Mouse (Mus musculus): Measurements from ENCODE around the gene Rundc1. TPM values are rescaled to one million over a fixed set of nuclear protein-coding genes. Genes with fewer than 3 reads are reported as not detected.
"Not testable (repeated sequence)": the region's sequence is repeated elsewhere in the genome, so short reads cannot be mapped to it uniquely, and the experiment has no call there.

Gene Rundc1
- 1 to 10 TPM; 6.7 to 7.9 TPM for total RNA-seq (2021)
- long read RNA-seq, experiment 1, partial matches to known transcripts = 0 of 6 reads
- long read RNA-seq, experiment 1, other reads (novel, unspliced or antisense) = 5 of 6 reads
- long read RNA-seq, experiment 2, transcript Rundc1-201 (5 exons, 3,223 nt) = major isoform, 6 of 12 reads
- long read RNA-seq, experiment 2, partial matches to known transcripts = 4 of 12 reads
- long read RNA-seq, experiment 2, other reads (novel, unspliced or antisense) = 2 of 12 reads

DNA sequence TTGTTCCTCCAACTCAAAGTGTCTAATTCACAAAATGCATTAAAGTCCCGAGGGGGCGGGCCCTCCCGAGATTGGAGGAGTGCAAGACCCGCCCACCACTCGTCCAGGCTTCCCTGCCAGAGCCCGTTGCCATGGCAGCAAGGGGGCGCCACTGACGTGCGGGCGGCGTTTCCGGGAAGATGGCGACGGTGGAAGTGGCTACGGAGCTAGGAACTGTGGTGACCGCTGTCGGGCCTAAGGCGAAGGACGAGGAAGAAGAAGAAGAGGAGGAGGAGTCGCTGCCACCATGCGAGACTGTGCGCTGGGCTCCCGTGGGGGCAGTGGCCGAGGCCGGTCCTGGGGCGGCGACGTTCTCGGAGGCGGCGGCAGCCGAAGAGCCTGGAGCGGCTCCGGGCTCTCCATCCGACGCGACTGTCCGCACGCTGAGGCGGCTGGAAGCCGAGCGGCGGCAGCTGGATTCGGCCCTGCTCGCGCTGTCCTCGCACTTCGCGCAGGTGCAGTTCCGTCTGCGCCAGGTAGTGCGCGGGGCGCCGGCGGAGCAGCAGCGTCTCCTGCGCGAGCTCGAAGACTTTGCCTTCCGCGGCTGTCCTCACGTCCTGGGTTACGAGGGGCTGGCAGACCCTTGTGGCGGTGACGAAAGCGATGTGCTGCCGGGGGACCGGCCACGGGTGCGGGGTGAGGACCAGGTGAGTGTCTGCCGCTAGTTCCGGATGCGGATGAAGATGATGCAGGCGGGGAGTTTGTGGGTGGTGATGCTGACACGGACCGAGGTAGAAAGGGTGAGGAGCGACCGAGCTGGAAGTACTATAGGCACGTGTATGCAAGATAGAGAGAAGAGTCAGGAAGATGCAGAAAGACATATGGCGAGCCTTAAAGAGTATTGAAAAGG lies at the start of gene Rundc1, which contains the start of gene Ptges3l:
Gene Rundc1, plus strand, starts transcription at position 161 of the 889 bp plus-strand sequence.
Gene Ptges3l, minus strand, starts transcription at position 409 of the 889 bp plus-strand sequence.
- intact Hi-C loops (cut with DNase I) = no loop called here
- DNase-seq = peak; percentile 96 to 99

DNA sequence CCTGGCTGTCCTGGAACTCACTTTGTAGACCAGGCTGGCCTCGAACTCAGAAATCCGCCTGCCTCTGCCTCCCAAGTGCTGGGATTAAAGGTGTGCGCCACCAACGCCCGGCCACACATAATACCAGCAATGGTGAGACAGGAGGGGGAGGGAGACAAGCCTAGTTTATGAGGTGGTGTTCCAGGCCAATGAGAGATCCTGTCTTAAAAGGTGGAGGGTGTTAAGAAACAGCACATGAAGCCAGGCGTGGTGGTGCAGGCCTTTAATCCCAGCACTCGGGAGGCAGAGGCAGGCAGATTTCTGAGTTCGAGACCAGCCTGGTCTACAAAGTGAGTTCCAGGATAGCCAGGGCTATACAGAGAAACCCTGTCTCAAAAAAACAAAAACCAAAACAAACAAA lies 46.7 kb upstream of the Rundc1 start:
- intact Hi-C loops (cut with DNase I); DNase-seq: not testable (repeated sequence)

DNA sequence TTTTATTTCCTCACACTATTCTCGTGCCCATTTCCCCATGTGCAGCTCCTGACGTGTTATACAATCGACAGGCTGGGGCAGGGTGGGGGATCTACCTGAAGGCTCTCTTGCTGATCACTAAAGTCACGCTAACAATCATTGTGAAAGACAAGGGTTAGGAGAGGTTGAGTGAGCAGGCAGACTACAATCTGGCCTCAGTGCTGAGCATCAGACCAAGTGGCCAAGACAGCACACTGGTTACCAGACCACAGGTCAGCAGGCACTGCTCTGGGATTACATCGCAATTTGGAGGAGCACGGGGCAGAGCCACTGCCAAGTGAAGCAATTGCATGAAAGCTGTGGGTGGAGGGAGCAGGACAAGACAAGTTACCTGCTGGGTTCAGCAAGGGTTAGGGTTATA lies 46.0 kb upstream of the Rundc1 start:
- DNase-seq = no peak
- intact Hi-C loops (cut with DNase I) = no loop called here

DNA sequence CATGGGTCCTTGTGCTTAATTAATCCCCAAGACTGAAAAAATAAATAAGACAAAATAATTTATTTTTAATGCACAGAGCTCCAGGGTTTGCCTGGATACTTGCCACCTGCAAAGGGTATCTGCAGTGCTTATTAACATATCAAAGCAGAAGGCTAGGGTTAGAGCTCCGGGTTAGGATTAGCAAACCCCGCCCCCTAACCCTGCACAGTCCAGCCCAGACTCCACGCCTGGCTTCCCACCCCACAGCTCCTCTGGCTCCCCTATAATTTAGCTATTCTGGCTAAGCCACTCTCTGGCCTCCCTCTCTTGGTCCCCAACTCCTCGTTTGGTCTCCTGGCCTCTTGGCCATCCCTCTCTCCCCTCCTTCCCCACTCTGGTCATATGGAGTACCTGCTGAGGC lies 43.1 kb upstream of the Rundc1 start:
- intact Hi-C loops (cut with DNase I) = no loop called here
- DNase-seq = no peak

DNA sequence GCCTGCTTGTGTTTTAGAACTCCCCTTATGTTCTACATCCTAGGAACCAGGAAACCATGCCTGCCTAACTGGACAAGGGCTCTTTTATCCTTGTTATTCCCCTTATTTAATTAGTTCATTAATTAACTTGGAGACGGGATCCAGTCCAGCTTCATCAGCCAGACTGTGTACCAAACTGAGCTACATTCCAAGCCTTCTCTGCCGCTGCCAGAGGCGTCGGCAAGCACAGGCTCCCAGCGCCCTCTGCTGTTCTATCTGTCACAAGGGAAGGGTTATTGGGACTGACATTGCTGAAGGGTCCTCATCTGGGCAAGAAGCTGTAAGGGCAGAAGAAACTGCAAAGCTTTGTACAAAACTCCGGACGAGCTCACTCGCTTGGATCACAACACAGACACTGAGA lies 29.8 kb upstream of the Rundc1 start:
- DNase-seq = peak; percentile 37 to 68
- intact Hi-C loops (cut with DNase I) = loop anchor here (1.0 to 5.0 kb wide), 2 partner anchors 72 to 183 kb away; no protein-coding TSS in a partner anchor

DNA sequence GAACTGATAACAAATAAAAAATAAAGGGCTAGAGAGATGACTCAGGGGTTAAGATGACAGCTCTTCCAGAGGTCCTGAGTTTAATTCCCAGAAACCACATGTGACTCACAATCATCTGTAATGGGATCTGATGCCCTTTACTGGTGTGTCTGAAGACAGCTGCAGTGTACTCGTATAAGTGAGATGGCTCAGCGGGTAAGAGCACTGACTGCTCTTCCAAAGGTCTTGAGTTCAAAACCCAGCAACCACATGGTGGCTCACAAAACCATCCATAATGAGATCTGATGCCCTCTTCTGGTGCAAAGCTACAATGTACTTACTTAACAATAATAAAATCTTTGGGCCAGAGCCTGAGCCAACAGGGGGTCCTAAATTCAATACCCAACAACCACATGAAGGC lies 9.6 kb upstream of the Rundc1 start:
- DNase-seq = no peak
- intact Hi-C loops (cut with DNase I) = no loop called here

DNA sequence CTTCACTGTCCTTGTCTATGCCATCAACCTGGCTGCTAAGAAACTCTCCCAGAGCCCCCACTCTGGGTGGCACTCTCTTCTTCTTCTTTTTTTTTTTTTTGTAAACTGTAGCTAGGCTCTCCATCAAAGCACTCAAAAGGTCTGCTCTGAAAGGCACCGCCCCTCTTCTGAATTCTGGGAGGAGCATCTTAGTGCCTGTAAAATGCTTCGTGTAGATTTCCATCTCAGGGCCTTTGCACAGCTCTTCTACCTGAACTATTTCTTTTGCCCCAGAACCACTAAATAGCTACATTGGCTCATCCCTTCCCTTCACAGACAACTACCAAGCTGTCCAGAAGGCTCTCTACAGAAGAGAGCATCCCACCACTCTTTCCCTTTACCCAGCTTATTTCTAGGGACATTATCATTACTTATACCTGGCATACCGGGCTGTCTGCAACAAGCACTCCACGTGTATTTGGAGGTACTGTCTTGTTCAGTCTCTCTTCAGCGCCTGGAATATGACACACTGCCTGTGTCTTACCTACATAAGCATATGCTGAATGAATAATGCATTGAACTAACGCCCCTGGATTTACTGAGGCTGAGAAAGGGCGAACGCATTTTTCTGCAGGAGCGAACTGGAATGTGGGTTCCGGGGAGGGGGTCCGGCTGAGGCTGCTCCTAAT lies 8.3 kb upstream of the Rundc1 start:
- no peak for DNase-seq
- intact Hi-C loops (cut with DNase I) = no loop called here

DNA sequence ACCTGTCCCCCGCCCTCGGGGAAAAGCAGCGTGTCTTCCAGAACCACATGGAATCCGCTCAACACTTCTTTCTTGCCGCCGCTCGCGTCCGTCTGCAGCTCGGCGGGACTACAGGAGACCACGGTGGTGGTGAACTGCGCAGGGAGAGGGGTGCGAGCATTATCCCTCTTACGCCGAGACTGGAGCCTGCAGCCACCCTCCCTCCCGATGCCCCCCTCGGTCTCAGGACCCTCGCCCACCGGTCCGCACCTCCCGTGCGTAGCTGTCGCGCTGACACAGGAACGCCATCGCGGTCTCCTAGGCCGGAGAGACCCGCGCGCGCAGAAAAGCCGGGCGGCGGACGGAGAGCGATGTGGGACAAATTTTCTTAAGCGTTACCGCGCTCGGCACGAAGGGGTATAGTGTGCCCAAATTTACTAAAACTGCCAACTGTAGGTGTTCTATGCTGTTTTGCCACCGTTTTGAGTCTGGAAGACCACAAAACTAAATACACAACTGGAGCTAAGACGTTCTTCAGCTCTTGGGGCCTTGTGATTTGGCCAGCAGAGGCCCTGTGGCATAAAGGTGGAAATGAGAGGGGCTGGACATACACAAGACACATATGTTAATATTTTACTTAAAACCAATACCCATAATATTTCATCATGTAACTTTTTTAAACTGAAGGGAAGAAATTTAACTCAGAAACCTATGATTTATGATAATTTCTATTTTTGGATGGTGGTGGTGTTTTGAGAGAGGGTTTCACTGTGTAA lies 7.6 kb upstream of the Rundc1 start, which contains the start of gene Aarsd1:
Gene Aarsd1, minus strand, starts transcription at position 515 of the 755 bp plus-strand sequence.
- intact Hi-C loops (cut with DNase I) = no loop called here
- peak; percentile 81 to 86 for DNase-seq

DNA sequence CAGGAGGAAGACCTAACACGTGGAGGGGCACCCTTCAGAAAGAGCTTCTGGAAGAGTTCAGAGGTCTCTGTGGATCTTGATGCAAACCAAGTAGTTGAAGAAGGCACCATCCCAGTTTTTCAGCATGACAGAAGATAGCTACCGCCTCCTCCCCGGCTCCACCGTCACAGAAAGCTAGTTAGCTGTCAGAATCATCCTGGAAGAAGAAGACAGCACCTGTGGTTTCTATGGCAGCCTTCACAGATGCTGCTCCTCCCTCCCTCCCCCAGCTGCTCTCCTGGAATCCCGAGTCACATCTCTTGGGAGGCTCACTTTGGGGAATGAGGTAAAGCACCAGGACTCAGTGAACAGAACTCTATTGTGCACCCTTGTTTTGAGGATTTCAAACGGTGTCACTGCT lies 5.9 kb upstream of the Rundc1 start:
- intact Hi-C loops (cut with DNase I) = no loop called here
- no peak for DNase-seq

DNA sequence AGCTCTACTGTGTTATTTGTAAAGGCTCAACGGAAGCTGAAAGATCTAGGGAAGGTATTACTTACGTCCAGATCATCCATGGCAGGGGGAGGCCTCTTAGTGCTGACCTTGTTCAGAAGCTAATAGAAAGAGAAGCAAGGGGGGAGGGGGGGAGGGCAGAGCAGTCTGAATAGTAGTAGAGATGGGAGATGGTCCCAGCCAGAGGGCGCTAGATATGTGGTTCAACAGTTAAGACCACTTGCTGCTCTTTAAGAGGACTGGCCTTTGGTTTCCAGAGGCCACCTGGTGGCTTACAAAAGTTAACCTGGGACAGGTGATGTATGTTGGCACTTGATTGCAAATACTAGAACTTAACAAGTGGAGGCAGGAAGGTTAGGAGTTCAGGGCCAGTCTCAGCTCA lies 5.3 kb upstream of the Rundc1 start:
- intact Hi-C loops (cut with DNase I) = no loop called here
- no peak for DNase-seq

DNA sequence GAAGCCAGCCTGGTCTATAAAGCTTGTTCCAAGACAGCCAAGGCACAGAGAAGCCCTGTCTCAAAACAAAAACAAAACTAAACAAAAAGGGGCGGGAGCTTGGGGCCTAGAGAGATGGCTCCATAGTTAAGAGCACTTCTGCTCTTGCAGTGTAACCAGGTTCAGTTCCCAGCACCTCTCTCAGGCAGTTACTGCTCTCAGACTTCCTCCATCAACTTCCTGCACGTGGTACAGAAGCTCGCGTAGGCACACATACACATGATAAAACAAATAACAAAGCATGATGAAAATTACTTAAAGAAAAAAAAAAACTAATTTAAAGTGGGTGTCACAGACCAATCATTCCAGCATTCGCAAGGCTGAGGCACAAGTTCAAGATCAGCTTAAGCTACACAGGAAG lies 4.7 kb upstream of the Rundc1 start:
- no peak for DNase-seq
- intact Hi-C loops (cut with DNase I) = no loop called here

DNA sequence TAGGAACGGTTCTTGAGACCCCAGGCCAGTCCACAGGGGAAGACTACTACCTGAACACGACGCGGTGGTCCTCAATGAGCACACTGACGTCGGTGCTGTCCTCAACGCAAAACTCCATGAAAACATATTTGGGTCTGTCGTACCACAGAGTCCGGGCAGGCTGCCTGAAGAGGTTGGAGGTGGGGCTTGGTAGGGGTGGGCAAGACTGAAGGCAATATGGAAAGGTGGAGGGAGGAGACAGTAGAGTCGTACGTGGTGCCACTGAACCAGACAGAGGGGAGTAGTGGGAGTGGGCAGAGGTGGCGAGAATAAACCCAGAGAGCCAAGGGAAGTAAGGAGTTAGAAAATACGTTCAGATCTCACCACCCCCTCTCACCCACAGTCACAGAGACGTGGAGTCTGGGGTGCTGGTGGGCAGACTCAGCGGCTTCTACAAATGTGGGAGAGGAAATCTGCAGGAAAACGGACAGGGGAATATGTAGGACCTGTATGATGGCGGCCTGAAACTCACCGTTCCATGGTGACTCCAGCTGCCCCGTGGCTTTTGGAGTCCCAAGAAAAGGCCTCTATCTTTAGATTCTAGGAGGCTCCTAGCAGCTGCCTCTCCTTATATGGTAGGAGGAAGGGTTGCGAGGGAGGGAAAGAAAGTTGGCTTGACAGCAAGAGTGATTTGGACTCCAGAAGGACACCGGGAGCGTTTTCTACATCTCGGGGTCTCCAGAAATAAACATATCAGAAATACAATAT lies 607 bp upstream of the Rundc1 start, which contains the start of gene Gm27029:
Gene Gm27029, minus strand, starts transcription at position 692 of the 747 bp plus-strand sequence.
- intact Hi-C loops (cut with DNase I) = no loop called here
- DNase-seq = peak in 1 of 2 experiments; percentile 21

DNA sequence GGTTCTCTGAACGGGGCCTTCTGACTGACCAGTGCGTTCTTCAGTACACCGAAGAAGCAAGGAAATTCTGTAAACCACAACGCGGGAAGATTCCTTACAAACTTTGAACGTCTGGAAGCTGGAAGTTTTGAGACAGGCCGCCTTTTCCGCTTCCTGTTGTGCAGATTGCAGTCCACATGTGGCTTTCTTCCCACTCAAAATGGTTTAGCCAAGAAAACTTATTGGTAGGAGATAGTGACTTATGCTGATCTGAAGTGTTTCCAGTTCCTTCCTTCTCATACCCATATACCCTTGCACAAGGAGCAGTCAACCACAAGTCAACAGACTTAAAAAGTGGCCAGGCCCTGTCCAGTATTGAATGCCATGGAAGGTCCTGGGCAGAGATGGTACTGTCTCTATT lies 1.3 kb downstream of the Rundc1 start:
- DNase-seq = no peak
- intact Hi-C loops (cut with DNase I) = no loop called here

DNA sequence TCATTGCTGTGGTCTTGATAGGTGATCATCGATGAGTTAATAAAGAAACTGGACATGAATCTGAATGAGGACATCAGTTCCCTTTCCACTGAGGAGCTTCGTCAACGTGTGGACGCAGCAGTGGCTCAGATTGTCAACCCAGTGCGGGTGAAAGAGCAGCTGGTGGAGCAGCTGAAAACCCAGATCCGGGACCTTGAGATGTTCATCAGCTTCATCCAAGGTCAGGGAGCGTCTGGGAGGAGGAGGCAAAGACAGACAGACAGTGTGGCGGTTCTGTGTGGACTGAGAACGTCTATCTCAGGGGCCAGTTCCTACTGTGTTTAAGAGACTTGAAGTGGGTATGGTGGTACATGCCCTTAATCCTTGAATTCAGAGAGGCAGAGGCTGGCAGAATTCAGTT lies 6.4 kb downstream of the Rundc1 start:
- intact Hi-C loops (cut with DNase I) = no loop called here

DNA sequence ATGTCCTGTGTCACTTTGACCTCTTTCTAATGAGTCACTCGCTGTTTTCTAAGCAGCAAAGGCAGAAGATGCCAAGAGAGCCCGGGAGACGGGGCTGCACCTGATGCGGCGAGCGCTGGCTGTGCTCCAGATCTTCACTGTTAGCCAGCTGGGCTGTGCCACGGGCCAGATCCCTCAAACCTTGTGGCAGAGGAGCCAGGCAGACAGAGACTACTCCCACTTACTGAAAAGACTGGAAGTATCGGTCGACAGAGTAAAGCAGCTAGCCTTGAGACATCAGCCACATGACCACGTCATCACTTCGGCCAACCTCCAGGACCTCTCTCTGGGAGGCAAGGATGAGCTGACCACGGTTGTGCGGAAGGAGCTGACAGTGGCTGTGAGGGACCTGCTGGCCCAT lies 8.5 kb downstream of the Rundc1 start:
- intact Hi-C loops (cut with DNase I) = no loop called here
- DNase-seq = no peak

More for the DNA sequence above, 6.4 kb downstream of the Rundc1 start:
- DNase-seq = no peak

DNA sequence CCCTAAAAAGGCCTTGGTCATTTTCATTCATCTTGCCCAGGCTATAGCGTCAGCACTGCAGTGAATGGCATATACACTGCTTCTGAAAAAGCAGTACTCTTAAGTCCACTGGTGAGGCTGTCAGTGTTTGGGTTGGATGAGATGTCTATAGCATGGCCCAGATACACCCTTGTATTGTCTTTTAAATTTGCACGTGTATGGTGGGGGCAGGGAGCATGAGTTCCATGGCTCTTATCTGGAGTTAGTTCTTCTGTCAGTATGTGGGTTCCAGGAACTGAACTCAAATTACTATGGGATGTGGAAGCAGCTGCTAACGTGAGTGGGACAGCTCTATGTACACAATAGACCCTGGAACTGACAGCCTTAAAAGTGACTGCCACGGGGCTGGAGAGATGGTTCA lies 10.9 kb downstream of the Rundc1 start:
- no peak for DNase-seq
- intact Hi-C loops (cut with DNase I) = no loop called here

DNA sequence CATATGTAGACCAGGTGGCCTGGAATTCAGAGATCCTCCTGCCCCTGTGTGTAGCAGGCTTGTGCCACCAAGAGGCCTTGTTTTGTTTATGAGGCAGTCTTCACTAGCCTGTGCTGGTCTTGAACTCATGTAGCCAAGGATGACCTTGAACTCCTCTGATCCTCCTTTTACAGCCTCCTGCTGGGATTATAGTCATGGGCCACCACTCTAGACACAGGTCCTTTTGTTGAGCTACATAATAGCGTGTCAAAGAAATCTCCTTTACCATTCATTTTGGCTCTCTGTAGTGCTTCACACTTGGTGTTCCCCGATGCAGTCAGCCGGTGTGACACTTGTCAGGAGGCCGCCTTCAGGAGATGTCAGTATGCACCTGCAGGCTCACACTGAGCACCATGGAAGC lies 12.0 kb downstream of the Rundc1 start:
- DNase-seq = no peak
- intact Hi-C loops (cut with DNase I) = no loop called here

DNA sequence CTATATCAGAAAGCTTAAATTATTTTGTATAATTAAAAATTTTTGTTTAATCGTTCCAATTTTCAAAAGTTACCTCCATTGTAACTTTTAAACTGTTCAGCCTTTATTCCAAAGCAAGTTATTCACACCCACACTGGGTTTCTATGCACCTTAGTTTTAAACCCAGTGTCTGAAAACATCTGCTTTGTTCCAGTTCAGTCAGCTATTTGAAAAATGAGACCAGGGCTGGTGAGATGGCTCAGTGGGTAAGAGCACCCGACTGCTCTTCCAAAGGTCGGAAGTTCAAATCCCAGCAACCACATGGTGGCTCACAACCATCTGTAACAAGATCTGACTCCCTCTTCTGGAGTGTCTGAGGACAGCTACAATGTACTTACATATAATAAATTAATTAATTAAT lies 13.1 kb downstream of the Rundc1 start:
- intact Hi-C loops (cut with DNase I); DNase-seq: not testable (repeated sequence)

DNA sequence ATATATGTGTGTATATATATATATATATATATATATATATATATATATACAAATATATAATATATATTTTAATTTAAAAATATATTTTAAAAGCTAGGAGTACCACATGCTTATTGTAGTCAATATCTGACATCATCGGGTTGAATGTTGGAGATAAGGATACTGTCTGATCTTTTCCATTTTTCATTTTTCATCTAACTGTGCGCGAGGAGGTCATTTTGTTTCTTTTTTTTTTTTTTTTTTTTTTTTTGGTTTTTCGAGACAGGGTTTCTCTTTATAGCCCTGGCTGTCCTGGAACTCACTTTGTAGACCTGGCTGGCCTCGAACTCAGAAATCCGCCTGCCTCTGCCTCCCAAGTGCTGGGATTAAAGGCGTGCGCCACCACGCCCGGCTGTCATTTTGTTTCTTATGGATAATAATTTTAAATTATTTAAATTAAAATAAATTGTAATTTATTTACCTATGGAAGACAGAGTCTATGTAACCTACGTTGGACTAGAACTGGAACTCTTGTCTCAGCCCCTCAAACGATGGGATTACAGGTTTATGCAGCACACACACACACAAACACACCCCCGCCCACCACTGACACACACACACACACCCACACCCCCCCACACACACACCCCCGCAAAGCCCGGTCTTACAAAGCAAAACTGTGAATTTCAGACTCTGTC lies 16.7 kb downstream of the Rundc1 start:
- intact Hi-C loops (cut with DNase I); DNase-seq: not testable (repeated sequence)

Data from gastrocnemius, postnatal 36 days (tissue).